Mouse (Mus musculus) gastrocnemius, adult 18-20 months (tissue): Measurements from ENCODE around the gene Mesd. TPM values are rescaled to one million over a fixed set of nuclear protein-coding genes. Genes with fewer than 3 reads are reported as not detected.
A peak's percentile ranks its signal among the peaks of the same experiment; 100 is the strongest.

Source experiments
- DNase-seq: peaks from one replicate; pipeline ENCODE4 v3.0.0; 2021; ENCODE audit warnings: low spot score
- total RNA-seq, 2 experiments: library from RNA; stranded (reverse); gene quantifications; 2 replicates each; pipeline ENCODE4 v1.2.3; 2021

Mesd gene
- total RNA-seq, 2 experiments from 2014 or later: 23.4 to 28.7 TPM

GRCm38 (mm10) chr7:83913405-83913932, 29.2 kb downstream of the Mesd start:
- no peak for DNase-seq

GRCm38 (mm10) chr7:83913995-83914394, 29.7 kb downstream of the Mesd start:
- DNase-seq: no peak

- peak; percentile 86 for DNase-seq
These were observed 30.3 kb downstream of the Mesd start for GRCm38 (mm10) chr7:83914566-83914965.

- DNase-seq: no peak
These were observed 36.0 kb downstream of the Mesd start for GRCm38 (mm10) chr7:83920241-83920640.

GRCm38 (mm10) chr7:83921637-83922036, 37.4 kb downstream of the Mesd start:
- no peak for DNase-seq

GRCm38 (mm10) chr7:83939017-83939721, 54.9 kb downstream of the Mesd start:
- DNase-seq: no peak

- no peak for DNase-seq
These were observed 55.9 kb downstream of the Mesd start for GRCm38 (mm10) chr7:83940136-83940535.

- peak; percentile 43 for DNase-seq
These were observed 57.4 kb downstream of the Mesd start for GRCm38 (mm10) chr7:83941701-83942101.

- no peak for DNase-seq
These were observed 64.5 kb downstream of the Mesd start for GRCm38 (mm10) chr7:83948743-83949142.

- DNase-seq: no peak
These were observed 65.4 kb downstream of the Mesd start for GRCm38 (mm10) chr7:83949662-83950061.

Other genes starting within 250 kb of the Mesd start
- 1 to 10 TPM; 1.5 to 2.2 TPM for gene Il16, start 138.7 kb upstream of the Mesd start, total RNA-seq
- gene Cfap161, start 89.6 kb upstream of the Mesd start, total RNA-seq: not detected
- 1 to 10 TPM; 1.4 to 3.6 TPM for gene Tlnrd1, start 161 bp upstream of the Mesd start, total RNA-seq
- not detected for gene Cemip, start 202.0 kb downstream of the Mesd start, total RNA-seq